Mouse (Mus musculus) ES-E14 (cell line): ENCODE results near the gene Prx. TPM values are rescaled to one million over a fixed set of nuclear protein-coding genes. Genes with fewer than 3 reads are reported as not detected.
A peak's percentile ranks its signal among the peaks of the same experiment; 100 is the strongest.

ENCODE experiments used
- DNase-seq: peaks from one replicate; pipeline ENCODE4 v3.0.0-alpha.2; 2013; ENCODE audit warnings: low read depth, low spot score
- H3K27ac ChIP-seq: 2 replicates; pipeline ENCODE4 v1.5.1; 2012; ENCODE audit warnings: low read depth, mild to moderate bottlenecking, low read length, moderate library complexity, mixed read lengths; ENCODE audit not compliant: poor library complexity, insufficient read depth, severe bottlenecking
- H3K36me3 ChIP-seq: 2 replicates; pipeline ENCODE4 v1.6.1; 2012; ENCODE audit warnings: mild to moderate bottlenecking, low read length, moderate library complexity, mixed read lengths; ENCODE audit not compliant: control insufficient read depth, poor library complexity, insufficient read depth, severe bottlenecking
- H3K4me1 ChIP-seq, 2 experiments: fragments of 150-350 bp in 1 of 2; sonication (generic) in 1 of 2; 2 replicates each; pipeline ENCODE4 v1.6.1; 2012; ENCODE audit warnings: low read length in 2 of 2, mild to moderate bottlenecking in 1 of 2, mixed read lengths in 1 of 2; ENCODE audit not compliant: control insufficient read depth in 2 of 2, insufficient read depth in 2 of 2, poor library complexity in 1 of 2
- H3K4me3 ChIP-seq, 2 experiments: fragments of 150-350 bp in 1 of 2; sonication (generic) in 1 of 2; 2 replicates each; pipeline ENCODE4 v1.5.1; 2012; ENCODE audit warnings: low read length in 2 of 2, low read depth in 1 of 2, mild to moderate bottlenecking in 1 of 2, mixed read lengths in 1 of 2; ENCODE audit not compliant: insufficient read depth in 1 of 2, poor library complexity in 1 of 2, severe bottlenecking in 1 of 2
- H3K9ac ChIP-seq: 2 replicates; pipeline ENCODE4 v1.6.1; 2012; ENCODE audit warnings: low read depth, mild to moderate bottlenecking, low read length, mixed read lengths; ENCODE audit not compliant: poor library complexity, insufficient read depth, severe bottlenecking
- H3K9me3 ChIP-seq: fragments of 150-350 bp; sonication (generic); 2 replicates; pipeline ENCODE4 v1.6.1; 2012; ENCODE audit warnings: low read depth, mild to moderate bottlenecking, low read length; ENCODE audit not compliant: control insufficient read depth, insufficient read depth
- CHD2 ChIP-seq: IDR thresholded peaks from 2 replicates; pipeline ENCODE4 v1.6.1; 2014; ENCODE audit warnings: mild to moderate bottlenecking, low read depth, low read length, inconsistent platforms
- HCFC1 ChIP-seq: IDR thresholded peaks from 2 replicates; pipeline ENCODE4 v1.6.1; 2012; ENCODE audit warnings: low read length, inconsistent platforms, borderline replicate concordance; ENCODE audit not compliant: insufficient read depth
- MAFK ChIP-seq: IDR thresholded peaks from 2 replicates; pipeline ENCODE4 v1.6.1; 2014; ENCODE audit warnings: mild to moderate bottlenecking, low read depth, low read length, inconsistent platforms; ENCODE audit not compliant: insufficient read depth
- ZC3H11A ChIP-seq: IDR thresholded peaks from 2 replicates; pipeline ENCODE4 v1.6.1; 2012; ENCODE audit warnings: low read depth, mild to moderate bottlenecking, inconsistent platforms, low read length, borderline replicate concordance
- ZNF384 ChIP-seq: IDR thresholded peaks from 2 replicates; pipeline ENCODE4 v1.6.1; 2012; ENCODE audit warnings: low read depth, low read length, inconsistent platforms
- in situ Hi-C, 2 experiments: fragments of 600-800 bp; cut with MboI; formaldehyde crosslinking; loops; one replicate each; pipeline ENCODE4 v1.15.1; 2025; ENCODE audit warnings: low sequenced_read_pairs in 2 of 2, inconsistent platforms in 1 of 2; ENCODE audit not compliant: unreplicated experiment in 2 of 2
- total RNA-seq: library from RNA; depleted of rRNA; stranded (reverse); fragments of 300-350 nt; gene quantifications from 2 replicates; pipeline ENCODE4 v1.2.3, GENCODE M21; 2012

Gene Prx
- total RNA-seq, 1 experiment, result 10.0 TPM

DNA sequence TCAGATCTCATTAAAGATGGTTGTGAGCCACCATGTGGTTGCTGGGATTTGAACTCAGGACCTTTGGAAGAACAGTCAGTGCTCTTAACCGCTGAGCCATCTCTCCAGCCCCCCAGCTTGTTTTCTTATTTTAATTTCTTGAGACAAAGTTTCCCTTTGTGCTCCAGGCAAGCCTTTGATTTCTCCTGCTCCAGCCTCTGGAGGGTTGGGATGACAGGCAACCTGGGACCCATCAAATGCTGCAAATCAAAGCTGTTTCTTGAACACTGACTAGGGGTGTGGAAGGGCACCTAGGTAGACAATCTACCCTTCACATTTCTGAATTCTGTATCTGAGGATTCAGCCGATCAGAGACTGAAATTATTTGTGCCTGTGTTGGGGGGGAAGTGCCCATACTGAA is 11.7 kb downstream of the Prx start:
- Histone ChIP-seq H3K27ac (no peak overlapping the region), H3K36me3 (no peaks in the 10 kb centered on the region), H3K4me1 (peaks cover 8 to 18% of the 10 kb centered on the region in 2 experiments), H3K9me3 (no peaks in the 10 kb centered on the region), H3K9ac (no peak overlapping the region), H3K4me3 (no peak overlapping the region)
- TF ChIP-seq HCFC1 (no peak), CHD2 (no peak), ZNF384 (no peak), MAFK (no peak), ZC3H11A (no peak)
- in situ Hi-C loops, result no loop called here
- DNase-seq, result no peak

DNA sequence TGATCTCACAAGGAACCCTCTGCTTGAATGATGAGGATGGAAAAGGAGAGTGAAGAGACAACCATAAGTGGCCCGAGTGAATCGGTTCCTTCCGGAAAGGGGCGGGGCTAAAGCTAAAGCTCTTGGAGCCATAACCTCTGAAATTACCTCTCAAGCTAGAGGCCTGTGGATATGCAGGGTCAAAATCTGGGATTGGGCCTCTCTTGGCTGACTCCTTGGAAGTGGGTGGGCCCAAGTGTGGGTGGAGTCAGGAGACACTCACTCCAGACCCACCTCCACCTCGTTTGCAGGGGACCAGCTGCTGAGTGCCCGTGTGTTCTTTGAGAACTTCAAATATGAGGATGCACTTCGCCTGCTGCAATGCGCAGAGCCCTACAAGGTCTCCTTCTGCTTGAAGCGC is 15.8 kb downstream of the Prx start:
- in situ Hi-C loops, result no loop called here
- Histone ChIP-seq H3K4me3 (no peak overlapping the region), H3K9ac (no peak overlapping the region), H3K9me3 (no peaks in the 10 kb centered on the region), H3K36me3 (peaks cover 6% of the 10 kb centered on the region; the same call in 1 of the 2 replicates), H3K27ac (no peak overlapping the region), H3K4me1 (peaks cover 3 to 8% of the 10 kb centered on the region in 2 experiments)
- TF ChIP-seq MAFK (no peak), ZC3H11A (no peak), ZNF384 (no peak), CHD2 (no peak), HCFC1 (no peak)
- DNase-seq, result no peak

DNA sequence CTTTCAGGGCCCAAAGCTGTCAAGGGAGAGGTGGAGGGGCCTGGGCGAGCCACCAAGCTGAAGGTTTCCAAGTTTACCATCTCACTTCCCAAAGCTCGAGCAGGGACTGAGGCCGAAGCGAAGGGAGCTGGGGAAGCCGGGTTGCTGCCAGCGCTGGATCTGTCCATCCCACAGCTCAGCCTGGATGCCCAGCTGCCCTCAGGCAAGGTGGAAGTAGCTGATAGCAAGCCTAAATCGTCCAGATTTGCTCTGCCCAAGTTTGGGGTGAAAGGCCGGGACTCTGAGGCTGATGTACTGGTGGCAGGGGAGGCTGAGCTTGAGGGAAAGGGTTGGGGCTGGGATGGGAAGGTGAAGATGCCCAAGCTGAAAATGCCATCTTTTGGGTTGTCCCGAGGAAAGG is 19.2 kb downstream of the Prx start:
- DNase-seq, result no peak
- Histone ChIP-seq H3K9me3 (no peaks in the 10 kb centered on the region), H3K36me3 (peaks cover 6% of the 10 kb centered on the region; the same call in 1 of the 2 replicates), H3K4me1 (peaks cover 8 to 15% of the 10 kb centered on the region in 2 experiments; a peak in 3 of 4 replicates), H3K9ac (no peak overlapping the region), H3K4me3 (no peak overlapping the region), H3K27ac (no peak overlapping the region)
- TF ChIP-seq HCFC1, result no peak
- in situ Hi-C loops, result no loop called here

DNA sequence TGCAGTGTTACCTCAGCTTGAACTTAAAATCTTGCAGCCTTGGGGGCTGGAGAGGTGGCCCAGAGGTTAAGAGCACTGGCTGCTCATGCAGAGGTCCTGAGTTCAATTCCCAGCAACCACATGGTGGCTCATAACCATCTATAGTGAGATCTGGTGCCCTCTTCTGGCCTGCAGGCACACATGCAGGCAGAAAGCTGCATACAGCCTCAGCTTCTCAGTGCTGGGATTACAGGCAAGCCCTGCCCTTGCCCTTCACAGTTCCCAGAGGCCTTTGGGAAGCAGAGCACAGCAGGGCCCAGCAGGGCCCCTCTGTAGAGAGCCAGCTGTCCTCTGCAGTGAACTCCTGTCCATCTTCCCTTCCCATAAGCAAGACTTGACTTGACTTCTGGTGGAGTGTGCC is 21.0 kb downstream of the Prx start:
- no peak for DNase-seq
- Histone ChIP-seq H3K9ac (peak overlapping the region; percentile 21; the same call in 1 of the 2 replicates), H3K27ac (peak overlapping the region; percentile 93), H3K9me3 (no peaks in the 10 kb centered on the region), H3K4me1 (peaks cover 5 to 18% of the 10 kb centered on the region in 2 experiments; a peak in 3 of 4 replicates), H3K36me3 (peaks cover 6% of the 10 kb centered on the region; the same call in 1 of the 2 replicates), H3K4me3 (no peak overlapping the region)
- TF ChIP-seq MAFK (no peak), ZC3H11A (no peak), CHD2 (no peak), ZNF384 (no peak), HCFC1 (no peak)
- in situ Hi-C loops, result no loop called here

DNA sequence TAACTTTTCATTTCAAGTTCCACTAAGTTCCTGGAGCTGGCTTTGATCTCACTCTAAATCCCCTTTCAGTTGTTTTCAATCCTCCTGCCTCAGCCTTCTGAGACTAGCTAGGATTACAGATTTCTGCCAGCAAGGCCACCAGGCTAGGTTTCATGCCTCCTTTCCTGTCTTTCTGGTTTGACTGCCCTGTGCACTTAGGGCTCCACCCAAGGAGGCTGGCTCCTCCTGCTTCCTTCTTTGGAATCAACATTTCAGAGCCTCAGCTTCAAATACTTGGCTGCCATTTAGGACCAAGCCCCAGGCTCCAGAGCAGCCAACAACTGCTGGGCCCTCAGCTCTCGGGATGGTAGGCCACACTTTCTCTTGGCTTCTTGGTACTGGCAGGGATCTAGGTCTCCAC is 21.5 kb downstream of the Prx start:
- in situ Hi-C loops, result no loop called here
- Histone ChIP-seq H3K9ac (peak overlapping the region; percentile 49), H3K4me1 (peaks cover 7 to 22% of the 10 kb centered on the region in 2 experiments; a peak in 3 of 4 replicates), H3K4me3 (peak overlapping the region in 1 of 2 experiments; percentile 34; a peak in 1 of 4 replicates), H3K9me3 (no peaks in the 10 kb centered on the region), H3K27ac (peak overlapping the region; percentile 93), H3K36me3 (peaks cover 6% of the 10 kb centered on the region; the same call in 1 of the 2 replicates)
- TF ChIP-seq MAFK (no peak), HCFC1 (no peak), ZNF384 (no peak), ZC3H11A (no peak), CHD2 (no peak; the same call in 1 of the 2 replicates)
- DNase-seq, result no peak
